Comparison of ENCODE assay signal across 13 mouse cellular contexts in genomic region chr16:78294606-78295275, GRCm38 (mm10). TPM values are rescaled to one million over a fixed set of nuclear protein-coding genes. Genes with fewer than 3 reads are reported as not detected.
DNase-seq lines count a peak whose midpoint lies in the region; ATAC-seq lines count a peak whose summit lies in the region.
"Had no signal": no experiment of that assay in that cellular context is flagged by ENCODE, and none has a peak within 500 bp of the region (broad histone marks: within the 10 kb centered on the region; RNA-seq: fewer than 3 reads in every experiment).

No protein-coding gene starts in this region.

- H3K36me3 ChIP-seq in midbrain, embryonic 11.5 days (ENCODE audit: control insufficient read depth, insufficient read depth, low read length): no peaks in the 10 kb centered on the region
- H3K36me3 ChIP-seq in midbrain, embryonic 16.5 days (ENCODE audit: control insufficient read depth, insufficient read depth, low read length): no peaks in the 10 kb centered on the region
- H3K36me3 ChIP-seq in liver, embryonic 13.5 days: no peaks in the 10 kb centered on the region
- H3K36me3 ChIP-seq: limb, embryonic 12.5 days; neural tube, embryonic 15.5 days had no signal

- H3K9ac ChIP-seq in midbrain, embryonic 11.5 days (ENCODE audit: low read length): no peak overlapping the region
- H3K9ac ChIP-seq in midbrain, embryonic 16.5 days (ENCODE audit: low read depth, low read length): no peak overlapping the region
- no peak overlapping the region for H3K9ac ChIP-seq in liver, embryonic 13.5 days
- H3K9ac ChIP-seq: limb, embryonic 12.5 days; neural tube, embryonic 15.5 days had no signal

- no peak overlapping the region for H3K4me3 ChIP-seq in midbrain, embryonic 11.5 days (ENCODE audit: low read depth, low read length)
- H3K4me3 ChIP-seq in midbrain, embryonic 16.5 days (ENCODE audit: low read depth, low read length): no peak overlapping the region
- H3K4me3 ChIP-seq in liver, embryonic 13.5 days (replicated peaks): no peak overlapping the region
- H3K4me3 ChIP-seq: limb, embryonic 12.5 days; neural tube, embryonic 15.5 days had no signal

- no peak overlapping the region for H3K4me2 ChIP-seq in midbrain, embryonic 11.5 days
- H3K4me2 ChIP-seq in midbrain, embryonic 16.5 days (ENCODE audit: low read length): no peak overlapping the region
- no peak overlapping the region for H3K4me2 ChIP-seq in liver, embryonic 13.5 days
- H3K4me2 ChIP-seq: limb, embryonic 12.5 days; neural tube, embryonic 15.5 days had no signal

- no peak for ATAC-seq in midbrain, embryonic 11.5 days (ENCODE audit: low FRiP score)
- no peak for ATAC-seq in midbrain, embryonic 16.5 days
- ATAC-seq in liver, embryonic 13.5 days (ENCODE audit: low read depth): peak; percentile 89
- peak; percentile 99 for ATAC-seq in megakaryocyte-erythroid progenitor cell, adult 5-6 weeks (replicated peaks; ENCODE audit: low FRiP score, low TSS enrichment, poor library complexity, severe bottlenecking)

- no peaks in the 10 kb centered on the region for H3K4me1 ChIP-seq in midbrain, embryonic 11.5 days (ENCODE audit: control insufficient read depth, insufficient read depth, low read length)
- H3K4me1 ChIP-seq in midbrain, embryonic 16.5 days (ENCODE audit: control insufficient read depth, insufficient read depth, low read length): no peaks in the 10 kb centered on the region
- H3K4me1 ChIP-seq in liver, embryonic 13.5 days (replicated peaks): peaks cover 12% of the 10 kb centered on the region
- H3K4me1 ChIP-seq: limb, embryonic 12.5 days; neural tube, embryonic 15.5 days had no signal

- DNase-seq in midbrain, embryonic 11.5 days (ENCODE audit: low spot score, missing footprints): peak; percentile 79
- peak; percentile 34 for DNase-seq in liver, embryonic 13.5 days
- no peak for DNase-seq in layer of hippocampus, postnatal 14 days (ENCODE audit: low spot score in 2 of 2)
- no peak for DNase-seq in retina, embryonic 14.5 days (ENCODE audit: low spot score)
- DNase-seq in adrenal gland, postnatal 10 days: no peak
- DNase-seq in adrenal gland, postnatal 25 days: no peak
- DNase-seq: cerebellum, postnatal 25 days; heart, postnatal 14 days; kidney, adult 11 months had no signal

- no peaks in the 10 kb centered on the region for H3K9me3 ChIP-seq in midbrain, embryonic 11.5 days (ENCODE audit: control insufficient read depth, low read length)
- no peaks in the 10 kb centered on the region for H3K9me3 ChIP-seq in midbrain, embryonic 16.5 days (replicated peaks; ENCODE audit: control insufficient read depth, low read length, poor library complexity, severe bottlenecking)
- H3K9me3 ChIP-seq in liver, embryonic 13.5 days (replicated peaks): no peaks in the 10 kb centered on the region
- H3K9me3 ChIP-seq: limb, embryonic 12.5 days; neural tube, embryonic 15.5 days had no signal

- WGBS in midbrain, embryonic 11.5 days: 53% methylated on average over 5 of the region's 5 CpGs
- WGBS in midbrain, embryonic 16.5 days: 49% methylated on average over 5 of the region's 5 CpGs
- WGBS in liver, embryonic 13.5 days (ENCODE audit: insufficient replicate concordance): 29% methylated on average over 5 of the region's 5 CpGs

- H3K27ac ChIP-seq in midbrain, embryonic 11.5 days (ENCODE audit: low read depth, low read length): no peak overlapping the region
- no peak overlapping the region for H3K27ac ChIP-seq in midbrain, embryonic 16.5 days (ENCODE audit: low read length)
- no peak overlapping the region; the same call in 1 of the 2 replicates for H3K27ac ChIP-seq in liver, embryonic 13.5 days
- H3K27ac ChIP-seq: limb, embryonic 12.5 days; neural tube, embryonic 15.5 days had no signal

- H3K27me3 ChIP-seq in midbrain, embryonic 11.5 days (ENCODE audit: control insufficient read depth, insufficient read depth, low read length): no peaks in the 10 kb centered on the region
- no peaks in the 10 kb centered on the region; the same call in 1 of the 2 replicates for H3K27me3 ChIP-seq in midbrain, embryonic 16.5 days (ENCODE audit: control insufficient read depth, insufficient read depth, low read depth, low read length)
- peaks cover 1% of the 10 kb centered on the region; the same call in 1 of the 2 replicates for H3K27me3 ChIP-seq in liver, embryonic 13.5 days
- H3K27me3 ChIP-seq: limb, embryonic 12.5 days; neural tube, embryonic 15.5 days had no signal

RNA-seq across cellular contexts. Expression of gene Cxadr, which starts 6.5 kb away (rescaled TPM):
- polyA plus RNA-seq in midbrain, embryonic 11.5 days (2014; fragmentation: Nextera tagmentation; extraction: Ambion mirVana): 69.0 and 76.4 TPM in 2 replicates
- polyA plus RNA-seq in midbrain, embryonic 16.5 days (2015; fragmentation: Nextera tagmentation; extraction: Ambion mirVana): 205 TPM in 2 replicates
- 12.0 and 17.7 TPM in 2 replicates for polyA plus RNA-seq in liver, embryonic 13.5 days (2015; fragmentation: Nextera tagmentation; extraction: Ambion mirVana)
- total RNA-seq in megakaryocyte-erythroid progenitor cell, adult 5-6 weeks (2014; fragmentation: Nextera tagmentation): 0.48 and 1.6 TPM in 2 replicates
- total RNA-seq in megakaryocyte-erythroid progenitor cell, adult 5-6 weeks (2017): 0.04 TPM in 1 of 2 replicates, not detected in the other
- total RNA-seq in layer of hippocampus, postnatal 14 days (2021): 10 to 100 TPM; 61.4 to 61.8 TPM
- 10 to 100 TPM; 21.0 to 24.7 TPM for total RNA-seq in adrenal gland, postnatal 10 days (2021)
- 20.7 and 38.6 TPM in 2 replicates for total RNA-seq in adrenal gland, postnatal 25 days (2021)

Comparison
In these comparisons a context has a peak if more than half of its experiments do, and no peak if none do; other contexts are left out.
1. ATAC-seq: peak in liver, embryonic 13.5 days (single experiment) and megakaryocyte-erythroid progenitor cell, adult 5-6 weeks (single experiment); none in midbrain, embryonic 11.5 days (single experiment) and midbrain, embryonic 16.5 days (single experiment).
2. DNase-seq: peak in midbrain, embryonic 11.5 days (single experiment) and liver, embryonic 13.5 days (single experiment); none in layer of hippocampus, postnatal 14 days (0 of 2), retina, embryonic 14.5 days (single experiment), adrenal gland, postnatal 10 days (single experiment) and adrenal gland, postnatal 25 days (single experiment).